Mouse (Mus musculus): ENCODE results near the gene Rgs3. TPM values are rescaled to one million over a fixed set of nuclear protein-coding genes. Genes with fewer than 3 reads are reported as not detected.
A peak's percentile ranks its signal among the peaks of the same experiment; 100 is the strongest.

Rgs3 gene
- polyA plus RNA-seq, 1 experiment, result 92.5 TPM

DNA sequence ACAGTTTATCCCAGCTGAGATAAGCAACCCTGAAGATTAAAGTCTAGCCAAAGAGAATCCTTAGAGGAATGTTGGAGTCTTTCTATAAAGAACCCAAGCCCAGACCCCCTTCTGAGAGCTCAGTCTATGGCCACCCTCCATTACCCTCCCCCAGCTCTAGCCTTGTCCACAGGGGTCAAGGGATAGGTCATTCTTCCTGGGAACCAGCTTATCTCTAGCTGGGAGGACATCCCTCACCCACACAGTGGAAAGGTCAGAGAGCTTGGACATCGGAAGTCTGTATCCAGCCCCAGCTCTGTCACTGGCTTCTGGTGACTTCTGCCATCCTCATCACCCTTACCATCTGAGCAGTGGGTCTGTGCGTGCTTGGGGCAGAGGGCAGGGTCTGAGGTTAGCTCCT, 75.2 kb downstream of the Rgs3 start:
- TF ChIP-seq POLR2A (IDR thresholded peaks at IDR 0.05; ENCODE audit: borderline replicate concordance, extremely low read depth, insufficient read depth, insufficient read length, poor library complexity, severe bottlenecking), result no peak
- no peak for DNase-seq (ENCODE audit: low read depth)

DNA sequence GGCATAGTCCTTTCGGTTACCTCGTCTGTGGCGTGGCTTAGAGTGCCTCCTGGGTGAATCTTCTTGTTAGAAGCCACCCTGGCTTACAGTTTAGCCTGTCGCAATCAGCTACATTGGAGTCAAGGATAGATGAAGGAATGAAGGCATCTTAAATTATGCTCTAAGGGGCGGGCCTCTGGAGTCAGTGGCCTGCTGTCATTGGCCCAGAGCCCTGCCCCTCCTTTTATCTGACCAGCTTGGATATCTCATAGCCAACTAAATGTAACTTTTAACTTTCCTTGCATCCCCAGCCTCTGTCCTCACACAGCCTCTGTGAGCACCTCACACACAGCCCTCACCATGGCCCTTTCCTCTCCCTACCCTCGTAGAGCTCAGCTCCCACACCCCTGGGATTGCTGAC, 76.4 kb downstream of the Rgs3 start:
- DNase-seq (ENCODE audit: low read depth), result no peak
- no peak for TF ChIP-seq CTCF (IDR thresholded peaks at IDR 0.05; ENCODE audit: borderline replicate concordance, extremely low read depth, insufficient read depth, insufficient read length)
- no peak for TF ChIP-seq POLR2A (IDR thresholded peaks at IDR 0.05; ENCODE audit: borderline replicate concordance, extremely low read depth, insufficient read depth, insufficient read length, poor library complexity, severe bottlenecking)

DNA sequence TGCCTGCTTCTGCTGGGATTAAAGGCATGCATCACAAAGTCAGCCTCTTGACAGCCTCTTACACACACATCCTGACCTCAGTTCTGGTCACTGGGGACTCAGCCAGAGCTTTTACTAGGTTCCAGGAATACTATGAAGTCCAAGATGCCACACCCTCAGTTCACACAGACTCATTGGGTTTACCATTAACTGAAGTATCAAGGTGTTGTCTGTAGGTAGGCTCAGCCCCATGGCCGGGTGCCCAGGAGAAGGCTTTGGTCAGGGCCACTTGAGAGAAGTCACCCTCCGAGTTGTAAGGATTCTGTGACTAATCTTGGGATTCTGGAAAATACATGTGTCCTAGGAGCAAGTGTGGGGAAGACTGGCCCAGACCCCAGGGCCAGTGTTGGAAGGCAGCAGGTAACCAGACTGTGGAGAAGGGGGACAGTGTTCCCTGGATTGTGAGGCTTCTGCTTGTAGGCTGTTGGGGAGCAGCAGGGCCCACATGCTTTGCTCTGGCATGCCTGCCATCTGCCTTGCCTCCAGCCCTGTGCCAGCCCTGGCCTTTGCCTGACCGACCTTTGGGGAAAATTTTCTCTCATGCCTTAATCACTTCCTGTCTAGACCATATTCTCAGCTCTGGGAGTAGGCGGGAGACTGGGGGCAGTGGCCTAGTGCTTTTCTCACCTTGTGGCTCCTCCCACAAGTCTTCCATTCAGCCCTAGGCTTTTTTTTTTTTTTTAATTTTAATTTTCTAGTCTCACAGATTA, 78.4 kb downstream of the Rgs3 start:
- no peak for DNase-seq (ENCODE audit: low read depth)
- no peak for TF ChIP-seq POLR2A (IDR thresholded peaks at IDR 0.05; ENCODE audit: borderline replicate concordance, extremely low read depth, insufficient read depth, insufficient read length, poor library complexity, severe bottlenecking)
- TF ChIP-seq CTCF (IDR thresholded peaks at IDR 0.05; ENCODE audit: borderline replicate concordance, extremely low read depth, insufficient read depth, insufficient read length), result no peak

DNA sequence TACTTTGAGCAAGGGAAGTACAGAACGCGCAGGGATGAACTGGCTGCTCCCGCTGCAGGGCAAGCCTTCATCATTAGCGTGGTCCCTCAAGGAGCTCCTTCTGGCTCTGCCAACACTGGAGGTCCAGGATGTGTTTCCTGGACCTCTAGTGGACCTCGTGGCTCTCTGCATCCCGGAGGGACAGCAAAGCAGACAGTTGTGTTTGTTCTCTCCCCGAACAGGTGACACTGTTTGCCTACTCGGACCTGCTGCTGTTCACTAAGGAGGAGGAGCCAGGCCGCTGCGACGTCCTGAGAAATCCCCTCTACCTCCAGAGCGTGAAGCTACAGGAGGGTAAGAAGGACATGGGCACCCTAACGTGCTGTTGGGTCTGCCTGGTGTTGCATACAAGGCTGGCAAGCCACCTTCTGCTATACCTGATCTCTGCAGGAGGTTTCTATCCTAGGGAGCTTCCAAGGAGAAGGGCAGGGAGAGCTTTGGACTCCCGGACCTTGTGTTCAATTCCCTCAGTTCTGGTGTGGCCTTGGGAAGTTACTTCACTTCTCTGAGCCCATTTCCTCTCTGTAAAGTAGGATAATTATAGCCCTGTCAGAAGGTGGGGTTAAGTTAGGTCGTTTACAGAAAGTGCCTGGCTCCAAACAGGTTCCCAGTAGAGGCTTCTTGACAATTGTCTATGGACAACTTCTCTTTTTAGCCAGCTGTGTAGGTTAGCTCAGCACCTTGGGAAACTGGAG, 81.0 kb downstream of the Rgs3 start:
- no peak for DNase-seq (ENCODE audit: low read depth)
- TF ChIP-seq CTCF (IDR thresholded peaks at IDR 0.05; ENCODE audit: borderline replicate concordance, extremely low read depth, insufficient read depth, insufficient read length), result no peak
- TF ChIP-seq POLR2A (IDR thresholded peaks at IDR 0.05; ENCODE audit: borderline replicate concordance, extremely low read depth, insufficient read depth, insufficient read length, poor library complexity, severe bottlenecking), result no peak

DNA sequence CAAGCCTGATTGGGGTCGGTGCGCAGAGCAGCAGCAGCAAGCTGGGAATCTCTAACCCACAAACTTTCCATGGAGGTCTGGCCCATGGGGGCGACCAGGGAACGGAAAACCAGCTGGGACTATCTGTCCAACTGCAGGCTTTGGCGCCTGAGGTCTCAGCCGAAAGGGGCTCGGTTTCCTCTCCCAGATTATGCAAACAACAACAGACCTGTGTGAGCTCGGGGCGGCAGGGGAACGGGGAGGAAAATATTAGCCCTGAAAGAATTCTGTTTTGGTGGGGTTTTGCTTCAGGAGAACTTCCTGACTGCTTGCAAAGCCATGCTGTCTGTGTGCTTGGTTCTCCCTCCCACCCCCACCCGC, 81.6 kb downstream of the Rgs3 start:
- TF ChIP-seq POLR2A (IDR thresholded peaks at IDR 0.05; ENCODE audit: borderline replicate concordance, extremely low read depth, insufficient read depth, insufficient read length, poor library complexity, severe bottlenecking) (no peak), CTCF (IDR thresholded peaks at IDR 0.05; ENCODE audit: borderline replicate concordance, extremely low read depth, insufficient read depth, insufficient read length) (no peak)
- DNase-seq (ENCODE audit: low read depth), result no peak

DNA sequence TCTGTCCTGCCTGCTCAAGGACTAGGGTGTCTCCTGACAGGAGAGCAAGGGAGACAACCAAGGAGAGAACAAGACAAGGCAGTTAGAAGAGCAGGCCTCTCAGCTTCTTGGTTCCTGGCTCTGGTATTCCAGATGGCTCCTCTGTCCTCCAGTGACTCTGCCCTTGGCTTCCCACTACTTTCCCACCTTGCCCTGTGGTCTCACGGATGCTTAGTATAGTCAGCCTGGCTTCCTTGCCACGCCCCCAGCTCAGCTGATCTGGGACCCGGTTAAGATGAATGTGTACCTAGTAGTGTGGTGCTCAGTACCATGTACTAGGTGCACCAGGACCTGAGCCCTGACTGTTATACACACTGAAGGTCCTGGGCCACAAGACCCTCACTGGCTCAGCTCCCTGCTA, 82.0 kb downstream of the Rgs3 start:
- TF ChIP-seq POLR2A (IDR thresholded peaks at IDR 0.05; ENCODE audit: borderline replicate concordance, extremely low read depth, insufficient read depth, insufficient read length, poor library complexity, severe bottlenecking) (no peak), CTCF (IDR thresholded peaks at IDR 0.05; ENCODE audit: borderline replicate concordance, extremely low read depth, insufficient read depth, insufficient read length) (no peak)
- DNase-seq (ENCODE audit: low read depth), result no peak

DNA sequence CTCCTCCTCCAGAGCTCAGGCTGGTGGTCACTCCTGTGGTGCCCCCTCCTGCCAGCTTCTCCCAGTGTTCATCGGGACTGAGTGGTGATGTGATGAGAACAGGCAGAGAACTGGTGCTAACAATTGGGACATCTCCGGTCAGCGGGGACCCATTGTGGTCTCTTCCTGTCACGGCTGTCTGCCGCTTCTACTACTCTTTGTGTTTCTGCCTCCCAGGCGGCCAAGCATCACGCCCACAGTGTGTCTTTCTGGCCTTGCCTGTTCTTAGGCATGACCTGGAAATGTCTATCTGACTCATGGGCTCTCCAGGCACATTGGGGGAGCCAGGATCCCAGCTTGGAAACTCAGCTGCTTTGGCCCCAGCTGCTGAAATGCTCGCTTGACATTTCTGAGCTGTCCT, 83.8 kb downstream of the Rgs3 start:
- no peak for TF ChIP-seq CTCF (IDR thresholded peaks at IDR 0.05; ENCODE audit: borderline replicate concordance, extremely low read depth, insufficient read depth, insufficient read length)
- TF ChIP-seq POLR2A (IDR thresholded peaks at IDR 0.05; ENCODE audit: borderline replicate concordance, extremely low read depth, insufficient read depth, insufficient read length, poor library complexity, severe bottlenecking), result no peak
- no peak for DNase-seq (ENCODE audit: low read depth)

DNA sequence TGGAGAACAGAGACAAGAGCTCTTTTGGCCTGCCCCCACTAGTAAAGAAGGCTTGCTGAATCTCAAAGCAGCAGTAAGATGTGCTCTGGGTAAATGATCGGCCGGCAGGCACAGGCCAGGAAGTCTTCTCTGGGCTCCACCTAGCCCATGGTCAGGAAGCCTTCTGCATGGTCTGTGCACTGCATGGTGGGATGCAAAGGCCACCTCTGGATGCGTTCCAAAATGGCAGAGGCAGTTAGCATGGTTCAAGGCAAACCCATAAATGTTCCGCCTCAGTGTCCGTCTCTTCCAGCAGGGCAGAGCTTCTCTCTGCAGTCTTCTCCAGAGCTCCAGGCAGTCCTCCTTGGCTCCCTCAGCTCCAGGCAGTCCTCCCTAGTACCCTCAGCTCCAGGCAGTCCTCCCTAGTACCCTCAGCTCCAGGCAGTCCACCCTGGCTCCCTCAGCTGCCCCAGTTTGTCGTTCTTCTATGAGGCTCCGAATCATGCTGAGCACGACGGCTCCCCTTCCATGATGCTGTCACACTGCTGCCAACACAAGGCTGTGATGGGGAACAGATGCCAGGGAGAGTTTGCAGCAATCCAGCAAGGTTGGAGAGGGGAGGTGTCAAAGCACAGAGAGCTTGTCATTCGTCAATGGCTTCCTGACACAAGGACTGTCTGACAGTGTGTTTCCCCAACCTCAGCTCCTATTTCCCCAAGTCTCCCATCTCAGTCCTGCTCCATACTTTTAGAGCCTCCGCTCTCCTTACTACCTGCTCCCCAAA, 84.6 kb downstream of the Rgs3 start:
- peak; percentile 84 for DNase-seq (ENCODE audit: low read depth)
- no peak for TF ChIP-seq POLR2A (IDR thresholded peaks at IDR 0.05; ENCODE audit: borderline replicate concordance, extremely low read depth, insufficient read depth, insufficient read length, poor library complexity, severe bottlenecking)
- TF ChIP-seq CTCF (IDR thresholded peaks at IDR 0.05; ENCODE audit: borderline replicate concordance, extremely low read depth, insufficient read depth, insufficient read length), result no peak

DNA sequence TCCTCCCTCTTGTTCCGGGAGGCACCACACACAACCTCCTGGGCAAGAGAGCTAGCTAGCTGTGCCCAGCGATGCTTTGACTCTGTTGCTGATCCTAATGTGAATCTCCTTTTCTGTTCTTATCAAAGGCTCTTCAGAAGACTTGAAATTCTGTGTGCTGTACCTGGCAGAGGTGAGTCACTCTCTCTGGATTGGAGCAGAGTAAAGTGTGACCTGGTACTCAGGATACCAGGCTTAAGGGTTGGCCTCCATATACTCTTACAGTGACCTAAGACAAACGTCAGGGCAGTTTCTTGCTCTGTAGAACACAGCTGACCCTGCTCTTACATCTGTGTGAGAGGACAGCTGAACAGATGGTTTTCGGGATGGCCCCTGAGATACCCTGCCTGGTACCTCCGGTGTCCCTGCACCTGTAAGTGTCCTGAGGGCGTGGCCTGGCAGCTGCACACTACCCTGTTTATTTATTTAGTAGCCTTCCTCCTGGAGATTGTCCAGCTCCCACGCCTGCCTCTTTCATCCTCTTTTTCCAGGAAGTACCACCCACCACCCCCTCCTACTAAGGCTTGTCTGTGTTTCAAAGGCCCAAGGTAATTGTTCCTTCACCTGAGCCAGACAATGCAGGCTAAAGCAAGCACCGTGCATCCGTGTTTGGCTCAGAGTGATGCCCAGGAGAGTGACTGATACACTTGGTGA, 87.1 kb downstream of the Rgs3 start:
- TF ChIP-seq CTCF (IDR thresholded peaks at IDR 0.05; ENCODE audit: borderline replicate concordance, extremely low read depth, insufficient read depth, insufficient read length) (no peak), POLR2A (IDR thresholded peaks at IDR 0.05; ENCODE audit: borderline replicate concordance, extremely low read depth, insufficient read depth, insufficient read length, poor library complexity, severe bottlenecking) (no peak)
- no peak for DNase-seq (ENCODE audit: low read depth)

DNA sequence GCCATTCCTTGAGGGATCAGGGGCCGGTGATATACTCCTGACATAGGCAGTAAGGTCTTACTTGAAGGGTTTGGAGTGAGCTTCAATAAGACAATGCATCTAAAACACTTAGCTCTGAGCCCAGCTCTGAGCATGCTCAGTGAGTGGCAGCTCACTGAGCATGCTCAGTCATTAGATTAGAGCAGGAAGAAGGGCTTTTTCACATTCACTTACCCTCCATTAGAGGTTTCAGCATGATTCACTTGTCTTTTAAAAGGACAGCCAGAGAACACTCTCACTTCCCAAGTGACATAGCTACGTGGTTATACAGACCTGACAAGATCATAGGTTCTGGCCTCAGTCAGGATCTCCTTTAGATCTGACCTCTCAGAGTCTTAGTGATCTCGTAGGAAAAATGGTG, 89.2 kb downstream of the Rgs3 start:
- TF ChIP-seq CTCF (IDR thresholded peaks at IDR 0.05; ENCODE audit: borderline replicate concordance, extremely low read depth, insufficient read depth, insufficient read length), result no peak
- TF ChIP-seq POLR2A (IDR thresholded peaks at IDR 0.05; ENCODE audit: borderline replicate concordance, extremely low read depth, insufficient read depth, insufficient read length, poor library complexity, severe bottlenecking), result no peak
- DNase-seq (ENCODE audit: low read depth), result no peak

All from brain, embryonic 14.5 days (tissue).